Mouse (Mus musculus): ENCODE measurements around the gene Pigs. TPM values are rescaled to one million over a fixed set of nuclear protein-coding genes. Genes with fewer than 3 reads are reported as not detected.

The Pigs gene
- polyA plus RNA-seq, 1 experiment from 2014 or later, result 36.0 TPM

DNA sequence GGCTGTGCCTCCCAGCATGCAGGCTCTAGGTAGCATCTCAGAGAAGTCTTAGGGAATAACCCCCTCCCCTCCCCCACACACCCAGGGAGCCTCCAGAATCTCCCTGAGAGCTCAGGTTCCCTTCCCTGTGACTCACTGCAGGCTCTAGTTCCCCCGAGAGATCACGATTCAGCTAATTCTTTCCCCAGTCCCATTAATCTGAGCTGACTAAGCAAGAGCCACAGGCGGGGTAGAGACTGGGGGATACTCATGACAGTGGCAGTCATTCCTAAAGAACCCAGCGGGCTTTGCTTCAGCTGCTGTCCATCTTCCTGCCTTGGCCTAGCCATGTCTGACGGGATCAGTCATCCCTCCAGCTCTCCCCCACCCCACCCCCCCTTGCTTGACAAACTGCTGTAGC lies 54.5 kb downstream of the Pigs start:
- WGBS (ENCODE audit: insufficient replicate concordance), result 51% methylated on average over 5 of the region's 5 CpGs

DNA sequence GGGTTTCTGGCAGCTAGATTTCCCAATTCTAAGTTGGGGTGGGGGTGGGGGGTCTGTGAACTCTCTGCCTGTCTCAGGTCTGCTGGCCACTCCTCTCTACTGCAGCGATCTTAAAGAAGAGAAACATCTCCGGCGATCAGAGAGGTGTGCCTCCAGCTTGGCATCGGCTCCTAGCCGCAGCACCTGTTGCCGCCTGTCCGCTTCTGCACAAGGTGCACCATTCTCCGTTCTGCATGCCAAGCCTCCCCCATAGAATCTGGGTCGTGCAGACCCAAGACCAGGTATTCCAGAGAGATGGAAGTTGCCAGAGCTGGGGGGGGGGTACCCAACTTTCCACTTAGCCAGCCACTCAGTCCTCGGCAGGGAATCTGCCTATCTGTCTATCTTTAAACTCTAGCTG lies 57.6 kb downstream of the Pigs start:
- H3K9me3 ChIP-seq (replicated peaks; ENCODE audit: control insufficient read depth, low read length), result no peaks in the 10 kb centered on the region
- H3K4me3 ChIP-seq (ENCODE audit: low read depth, low read length), result no peak overlapping the region
- no peaks in the 10 kb centered on the region for H3K4me1 ChIP-seq (ENCODE audit: control insufficient read depth, low read depth, low read length)
- ATAC-seq (ENCODE audit: low read depth), result no peak
- no peaks in the 10 kb centered on the region for H3K36me3 ChIP-seq (ENCODE audit: control insufficient read depth, insufficient read depth)
- no peak overlapping the region for H3K4me2 ChIP-seq (ENCODE audit: low read depth, low read length)
- no peak overlapping the region for H3K9ac ChIP-seq (ENCODE audit: low read depth, low read length)
- H3K27me3 ChIP-seq (ENCODE audit: control insufficient read depth, insufficient read depth, low read depth, low read length), result no peaks in the 10 kb centered on the region
- 76% methylated on average over 10 of the region's 10 CpGs for WGBS (ENCODE audit: insufficient replicate concordance)
- no peak overlapping the region for H3K27ac ChIP-seq (ENCODE audit: low read length)

More for the DNA sequence above, 54.5 kb downstream of the Pigs start:
- Histone ChIP-seq H3K27ac (ENCODE audit: low read length) (no peak overlapping the region), H3K9me3 (replicated peaks; ENCODE audit: control insufficient read depth, low read length) (no peaks in the 10 kb centered on the region), H3K9ac (ENCODE audit: low read depth, low read length) (no peak overlapping the region), H3K36me3 (ENCODE audit: control insufficient read depth, insufficient read depth) (no peaks in the 10 kb centered on the region), H3K4me1 (ENCODE audit: control insufficient read depth, low read depth, low read length) (no peaks in the 10 kb centered on the region), H3K27me3 (ENCODE audit: control insufficient read depth, insufficient read depth, low read depth, low read length) (no peaks in the 10 kb centered on the region), H3K4me2 (ENCODE audit: low read depth, low read length) (no peak overlapping the region), H3K4me3 (ENCODE audit: low read depth, low read length) (no peak overlapping the region)
- no peak for ATAC-seq (ENCODE audit: low read depth)

DNA sequence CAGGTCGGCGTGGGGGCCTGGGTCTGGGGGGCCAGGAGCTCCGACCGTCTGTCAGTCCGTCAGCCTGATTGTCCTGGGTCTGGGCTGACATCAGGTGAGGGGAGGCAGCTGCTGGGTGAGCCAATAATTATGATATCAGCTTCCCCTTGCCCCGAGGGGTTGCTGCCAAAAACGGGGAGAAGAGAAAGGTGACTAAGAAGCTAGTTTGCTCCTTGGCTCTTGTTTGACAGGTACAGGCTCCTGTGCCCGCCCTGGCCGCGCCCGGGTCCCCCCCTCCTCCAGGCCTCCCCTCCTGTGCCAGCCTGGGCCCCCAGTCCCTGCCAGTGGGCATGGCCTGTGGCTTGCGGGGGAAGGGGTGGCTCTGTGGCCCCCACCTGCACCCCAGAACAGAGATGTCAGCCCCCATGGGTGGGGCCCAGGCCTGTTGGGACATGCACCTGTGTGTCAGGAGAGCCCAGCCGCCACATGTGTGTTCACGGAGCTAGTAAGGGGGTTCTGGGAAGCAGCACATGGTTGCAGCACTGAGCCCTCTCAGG lies 58.4 kb downstream of the Pigs start, which contains the start of gene Foxn1:
TSS of gene Foxn1 (minus strand) at position 51 of the 536 bp plus-strand sequence.
- no peaks in the 10 kb centered on the region for H3K36me3 ChIP-seq (ENCODE audit: control insufficient read depth, insufficient read depth)
- no peak within 1 kb of the TSS for H3K4me3 ChIP-seq (ENCODE audit: low read depth, low read length)
- no peaks in the 10 kb centered on the region for H3K27me3 ChIP-seq (ENCODE audit: control insufficient read depth, insufficient read depth, low read depth, low read length)
- no peak within 1 kb of the TSS for H3K4me2 ChIP-seq (ENCODE audit: low read depth, low read length)
- H3K4me1 ChIP-seq (ENCODE audit: control insufficient read depth, low read depth, low read length), result no peaks in the 10 kb centered on the region
- no peak within 1 kb of the TSS for H3K9ac ChIP-seq (ENCODE audit: low read depth, low read length)
- no peak for ATAC-seq (ENCODE audit: low read depth)
- WGBS (ENCODE audit: insufficient replicate concordance), result 70% methylated on average over 14 of the region's 14 CpGs
- no peak within 1 kb of the TSS for H3K27ac ChIP-seq (ENCODE audit: low read length)
- no peaks in the 10 kb centered on the region for H3K9me3 ChIP-seq (replicated peaks; ENCODE audit: control insufficient read depth, low read length)

Other genes starting within 250 kb of the Pigs start
- gene Eral1, start 248.0 kb upstream of the Pigs start, polyA plus RNA-seq (2015; fragmentation: Nextera tagmentation; extraction: Ambion mirVana), result 12.4 and 12.7 TPM in 2 replicates
- gene Fam222b, start 233.8 kb upstream of the Pigs start, polyA plus RNA-seq (2015; fragmentation: Nextera tagmentation; extraction: Ambion mirVana), result 3.4 and 4.9 TPM in 2 replicates
- 25.4 and 28.6 TPM in 2 replicates for gene Traf4, start 162.8 kb upstream of the Pigs start, polyA plus RNA-seq (2015; fragmentation: Nextera tagmentation; extraction: Ambion mirVana)
- gene Nek8, start 151.7 kb upstream of the Pigs start, polyA plus RNA-seq (2015; fragmentation: Nextera tagmentation; extraction: Ambion mirVana), result 10.2 and 10.4 TPM in 2 replicates
- 39.9 and 40.3 TPM in 2 replicates for gene Tlcd1, start 151.7 kb upstream of the Pigs start, polyA plus RNA-seq (2015; fragmentation: Nextera tagmentation; extraction: Ambion mirVana)
- 609 and 714 TPM in 2 replicates for gene Rpl23a, start 144.8 kb upstream of the Pigs start, polyA plus RNA-seq (2015; fragmentation: Nextera tagmentation; extraction: Ambion mirVana)
- gene Rab34, start 140.0 kb upstream of the Pigs start, polyA plus RNA-seq (2015; fragmentation: Nextera tagmentation; extraction: Ambion mirVana), result 11.8 and 16.2 TPM in 2 replicates
- 0.36 and 0.44 TPM in 2 replicates for gene Proca1, start 135.0 kb upstream of the Pigs start, polyA plus RNA-seq (2015; fragmentation: Nextera tagmentation; extraction: Ambion mirVana)
- 30.5 and 31.6 TPM in 2 replicates for gene Sdf2, start 82.7 kb upstream of the Pigs start, polyA plus RNA-seq (2015; fragmentation: Nextera tagmentation; extraction: Ambion mirVana)
- gene Supt6, start 82.4 kb upstream of the Pigs start, polyA plus RNA-seq (2015; fragmentation: Nextera tagmentation; extraction: Ambion mirVana), result 9.9 and 10.3 TPM in 2 replicates
- 23.7 and 24.7 TPM in 2 replicates for gene 2610507B11Rik, start 66.7 kb upstream of the Pigs start, polyA plus RNA-seq (2015; fragmentation: Nextera tagmentation; extraction: Ambion mirVana)
- gene BC030499, start 37.6 kb upstream of the Pigs start, polyA plus RNA-seq (2015; fragmentation: Nextera tagmentation; extraction: Ambion mirVana), result 0.06 and 0.13 TPM in 2 replicates
- 33.0 and 33.7 TPM in 2 replicates for gene Spag5, start 26.9 kb upstream of the Pigs start, polyA plus RNA-seq (2015; fragmentation: Nextera tagmentation; extraction: Ambion mirVana)
- gene Aldoc, start 5.4 kb upstream of the Pigs start, polyA plus RNA-seq (2015; fragmentation: Nextera tagmentation; extraction: Ambion mirVana), result 15.0 and 19.6 TPM in 2 replicates
- gene Unc119, start 15.1 kb downstream of the Pigs start, polyA plus RNA-seq (2015; fragmentation: Nextera tagmentation; extraction: Ambion mirVana), result 22.7 and 24.1 TPM in 2 replicates
- gene Foxn1, start 58.1 kb downstream of the Pigs start, polyA plus RNA-seq (2015; fragmentation: Nextera tagmentation; extraction: Ambion mirVana), result not detected in 2 replicates
- 0.04 and 0.07 TPM in 2 replicates for gene Slc13a2, start 93.8 kb downstream of the Pigs start, polyA plus RNA-seq (2015; fragmentation: Nextera tagmentation; extraction: Ambion mirVana)
- gene Slc46a1, start 137.3 kb downstream of the Pigs start, polyA plus RNA-seq (2015; fragmentation: Nextera tagmentation; extraction: Ambion mirVana), result 7.3 and 8.7 TPM in 2 replicates
- 0.12 and 0.14 TPM in 2 replicates for gene Sarm1, start 169.3 kb downstream of the Pigs start, polyA plus RNA-seq (2015; fragmentation: Nextera tagmentation; extraction: Ambion mirVana)
- 977 and 1,120 TPM in 2 replicates for gene Vtn, start 170.7 kb downstream of the Pigs start, polyA plus RNA-seq (2015; fragmentation: Nextera tagmentation; extraction: Ambion mirVana)
- gene Sebox, start 175.0 kb downstream of the Pigs start, polyA plus RNA-seq (2015; fragmentation: Nextera tagmentation; extraction: Ambion mirVana), result 0.25 and 0.26 TPM in 2 replicates
- gene Tmem199, start 183.8 kb downstream of the Pigs start, polyA plus RNA-seq (2015; fragmentation: Nextera tagmentation; extraction: Ambion mirVana), result 17.0 and 17.2 TPM in 2 replicates
- gene Poldip2, start 183.8 kb downstream of the Pigs start, polyA plus RNA-seq (2015; fragmentation: Nextera tagmentation; extraction: Ambion mirVana), result 62.5 and 63.6 TPM in 2 replicates
- gene Tnfaip1, start 207.9 kb downstream of the Pigs start, polyA plus RNA-seq (2015; fragmentation: Nextera tagmentation; extraction: Ambion mirVana), result 15.1 and 16.9 TPM in 2 replicates
- gene Ift20, start 207.9 kb downstream of the Pigs start, polyA plus RNA-seq (2015; fragmentation: Nextera tagmentation; extraction: Ambion mirVana), result 61.2 and 61.4 TPM in 2 replicates
- 101 and 110 TPM in 2 replicates for gene Tmem97, start 222.4 kb downstream of the Pigs start, polyA plus RNA-seq (2015; fragmentation: Nextera tagmentation; extraction: Ambion mirVana)

Data from liver, embryonic 16.5 days (tissue).